Mouse (Mus musculus) spleen, adult 2 months (tissue): Measurements from ENCODE around the gene Jade1. TPM values are rescaled to one million over a fixed set of nuclear protein-coding genes. Genes with fewer than 3 reads are reported as not detected.

ENCODE experiments used
- DNase-seq, 2 experiments: peaks; one replicate each; pipeline versions ENCODE4 v3.0.0 to v3.0.0-alpha.2; 2012 to 2021; ENCODE audit warnings: low spot score in 2 of 2, low read depth in 1 of 2
- H3K27ac ChIP-seq: fragments of 200-500 bp; 2 replicates; pipeline ENCODE4 v1.5.1; 2012; ENCODE audit warnings: low read length, inconsistent platforms; ENCODE audit not compliant: insufficient read depth
- H3K27me3 ChIP-seq: fragments of 200-500 bp; 2 replicates; pipeline ENCODE4 v1.6.1; 2012; ENCODE audit warnings: mild to moderate bottlenecking, moderate library complexity, low read length, inconsistent platforms; ENCODE audit not compliant: control insufficient read depth, insufficient read depth
- H3K36me3 ChIP-seq: fragments of 200-500 bp; 2 replicates; pipeline ENCODE4 v1.6.1; 2012; ENCODE audit warnings: mild to moderate bottlenecking, low read length, inconsistent platforms; ENCODE audit not compliant: control insufficient read depth, insufficient read depth
- H3K4me1 ChIP-seq: fragments of 200-500 bp; 2 replicates; pipeline ENCODE4 v1.6.1; 2011; ENCODE audit warnings: inconsistent platforms; ENCODE audit not compliant: control insufficient read depth, insufficient read depth, insufficient read length
- H3K4me3 ChIP-seq: fragments of 200-500 bp; 2 replicates; pipeline ENCODE4 v1.5.1; 2011; ENCODE audit warnings: mild to moderate bottlenecking, inconsistent platforms; ENCODE audit not compliant: insufficient read depth, insufficient read length; ENCODE audit errors: extremely low read depth
- CTCF ChIP-seq: fragments of 200-500 bp; IDR thresholded peaks from 2 replicates; pipeline ENCODE4 v1.5.1; 2011; ENCODE audit warnings: mild to moderate bottlenecking, inconsistent platforms; ENCODE audit not compliant: insufficient read depth, insufficient read length, insufficient replicate concordance; ENCODE audit errors: extremely low read depth
- POLR2A ChIP-seq: fragments of 200-500 bp; IDR thresholded peaks from 2 replicates; pipeline ENCODE4 v1.6.1; 2011; ENCODE audit warnings: low read depth, low read length, inconsistent platforms
- WGBS: fragments of 180-500 bp; shearing (Covaris S2); methylation state at CpG from one replicate; pipeline ENCODE4 v1.1.7; 2018; 5-methylcytosine and 5-hydroxymethylcytosine counted together
- polyA plus RNA-seq: library from polyadenylated mRNA; depleted of rRNA; stranded (reverse); fragments of >200 nt; gene quantifications from 2 replicates; pipeline ENCODE4 v1.2.3, GENCODE M21; 2012

Gene Jade1
- polyA plus RNA-seq, 1 experiment, result 11.3 TPM

DNA sequence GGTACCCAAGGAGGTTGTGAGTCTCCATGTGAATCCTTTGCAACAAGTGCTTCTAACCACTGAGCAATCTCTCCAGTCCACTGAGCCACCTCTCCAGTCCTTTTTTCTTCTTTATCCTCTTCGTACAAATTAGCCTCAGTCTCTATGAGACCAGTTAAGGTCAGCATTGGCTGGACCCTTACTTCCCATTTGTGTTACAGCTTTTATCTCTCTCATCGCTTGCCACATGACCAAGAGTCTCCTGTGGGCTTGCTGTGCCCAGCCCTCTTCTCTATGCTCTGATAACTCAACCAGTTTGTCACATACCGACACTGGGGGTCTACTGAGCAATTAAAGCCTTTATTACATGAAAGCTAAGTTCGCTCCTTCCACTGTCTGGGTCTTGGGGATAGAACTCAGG is 7.3 kb upstream of the Jade1 start:
- DNase-seq, result no peak
- TF ChIP-seq CTCF, result no peak
- no peak for TF ChIP-seq POLR2A
- Histone ChIP-seq H3K36me3 (no peaks in the 10 kb centered on the region), H3K27me3 (no peaks in the 10 kb centered on the region), H3K27ac (no peak overlapping the region), H3K4me1 (no peaks in the 10 kb centered on the region), H3K4me3 (no peak overlapping the region)
- 85% methylated on average over 4 of the region's 4 CpGs for WGBS

GRCm38 (mm10) chr3:41551671-41552070 is 3.9 kb upstream of the Jade1 start:
- Histone ChIP-seq H3K36me3 (no peaks in the 10 kb centered on the region), H3K27ac (no peak overlapping the region), H3K27me3 (no peaks in the 10 kb centered on the region), H3K4me1 (no peaks in the 10 kb centered on the region), H3K4me3 (no peak overlapping the region)
- no peak for DNase-seq
- 77% methylated on average over 3 of the region's 3 CpGs for WGBS
- no peak for TF ChIP-seq POLR2A
- TF ChIP-seq CTCF, result no peak

GRCm38 (mm10) chr3:41552777-41553548 is 2.6 kb upstream of the Jade1 start:
- 59% methylated on average over 11 of the region's 11 CpGs for WGBS
- TF ChIP-seq POLR2A, result no peak
- TF ChIP-seq CTCF, result no peak
- no peak for DNase-seq
- H3K27me3 ChIP-seq, result no peaks in the 10 kb centered on the region
- H3K27ac ChIP-seq, result no peak overlapping the region
- H3K36me3 ChIP-seq, result no peaks in the 10 kb centered on the region
- H3K4me1 ChIP-seq, result no peaks in the 10 kb centered on the region
- H3K4me3 ChIP-seq, result no peak overlapping the region

GRCm38 (mm10) chr3:41553681-41554080 is 1.9 kb upstream of the Jade1 start:
- TF ChIP-seq POLR2A (no peak), CTCF (no peak)
- Histone ChIP-seq H3K36me3 (no peaks in the 10 kb centered on the region), H3K27me3 (no peaks in the 10 kb centered on the region), H3K27ac (no peak overlapping the region), H3K4me1 (no peaks in the 10 kb centered on the region), H3K4me3 (no peak overlapping the region)
- WGBS, result 90% methylated on average over 4 of the region's 4 CpGs
- DNase-seq, result no peak

DNA sequence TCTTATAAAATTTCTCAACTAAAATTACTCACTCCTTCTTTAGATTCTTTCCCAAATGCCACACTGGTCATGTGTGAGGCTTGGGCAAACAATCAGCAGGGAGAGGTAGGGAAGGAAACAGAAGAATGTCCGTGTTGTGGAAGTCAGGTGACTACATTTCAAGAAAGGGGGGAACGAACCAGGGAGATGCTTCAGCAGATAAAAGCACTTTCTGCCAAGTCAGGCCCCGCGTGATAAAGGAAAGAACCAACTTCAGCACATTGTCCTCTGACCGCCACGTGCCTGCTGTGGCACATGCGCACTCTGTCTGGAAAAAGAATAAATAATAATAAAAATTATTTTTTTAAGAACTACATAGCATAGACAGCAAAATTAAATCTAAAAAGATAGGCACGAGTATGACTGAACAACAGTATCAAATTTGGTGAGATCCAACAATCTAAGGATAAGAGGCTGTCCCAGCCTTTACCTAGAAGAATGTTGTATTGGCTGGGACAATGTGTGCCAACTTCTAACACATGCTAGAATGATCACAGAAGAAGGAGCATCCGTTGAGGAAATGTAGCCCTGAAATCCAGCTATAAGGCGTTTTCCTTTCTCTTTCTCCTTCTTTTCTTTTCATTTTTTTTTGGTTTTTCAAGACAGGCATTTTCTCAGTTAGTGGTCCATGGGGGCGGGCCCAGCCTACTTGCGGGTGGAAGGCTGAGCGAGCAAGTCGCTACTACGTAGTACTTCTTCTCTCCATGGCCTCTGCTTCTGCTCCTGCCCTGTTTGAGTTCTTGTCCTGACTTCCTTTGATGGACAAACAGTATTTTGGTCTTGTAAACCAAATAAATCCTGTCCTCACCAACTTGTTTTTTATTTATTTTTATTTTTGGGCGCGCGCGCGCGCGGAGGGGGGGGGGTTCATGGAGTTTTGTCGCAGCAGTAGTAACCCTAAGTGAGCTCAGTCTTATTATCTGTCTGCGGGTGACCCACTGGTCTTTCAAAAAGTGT is 753 bp upstream of the Jade1 start:
- WGBS, result 86% methylated on average over 24 of the region's 24 CpGs
- H3K36me3 ChIP-seq, result no peaks in the 10 kb centered on the region

GRCm38 (mm10) chr3:41556451-41557266 is 1.1 kb downstream of the Jade1 start:
- TF ChIP-seq CTCF (no peak), POLR2A (no peak)
- Histone ChIP-seq H3K27me3 (no peaks in the 10 kb centered on the region), H3K4me3 (no peak overlapping the region), H3K36me3 (no peaks in the 10 kb centered on the region), H3K27ac (no peak overlapping the region), H3K4me1 (no peaks in the 10 kb centered on the region)
- no peak for DNase-seq
- WGBS, result 89% methylated on average over 10 of the region's 11 CpGs

More for the DNA sequence above, 753 bp upstream of the Jade1 start:
- H3K27ac ChIP-seq, result no peak overlapping the region
- no peak for DNase-seq
- no peak for TF ChIP-seq POLR2A
- no peak for TF ChIP-seq CTCF
- no peak overlapping the region for H3K4me3 ChIP-seq
- H3K4me1 ChIP-seq, result no peaks in the 10 kb centered on the region
- H3K27me3 ChIP-seq, result no peaks in the 10 kb centered on the region
